Mouse (Mus musculus) kidney, embryonic 14.5 days (tissue): ENCODE data around the gene Ppp1r12a. TPM values are rescaled to one million over a fixed set of nuclear protein-coding genes. Genes with fewer than 3 reads are reported as not detected.

Experiments used
- ATAC-seq: fragments of 200-750 bp; cut with Nextera tagmentation; 2 replicates; pipeline ENCODE4 v1.8.0; 2017; ENCODE audit warnings: moderate number of reproducible peaks, mild to moderate bottlenecking, moderate TSS enrichment, moderate library complexity; ENCODE audit not compliant: low FRiP score, low TSS enrichment
- H3K27ac ChIP-seq: fragments of 300-500 bp; sonication (generic); 2 replicates; pipeline ENCODE4 v1.5.1; 2014; ENCODE audit warnings: low read depth, mild to moderate bottlenecking, low read length, moderate library complexity, mixed read lengths
- H3K27me3 ChIP-seq: fragments of 300-500 bp; sonication (generic); 2 replicates; pipeline ENCODE4 v1.6.1; 2014; ENCODE audit warnings: mild to moderate bottlenecking, low read length; ENCODE audit not compliant: control insufficient read depth, insufficient read depth
- H3K36me3 ChIP-seq: fragments of 300-500 bp; sonication (generic); 2 replicates; pipeline ENCODE4 v1.6.1; 2014; ENCODE audit warnings: low read length, mixed read lengths; ENCODE audit not compliant: control insufficient read depth, insufficient read depth
- H3K4me1 ChIP-seq: fragments of 300-500 bp; sonication (generic); 2 replicates; pipeline ENCODE4 v1.6.1; 2014; ENCODE audit warnings: low read length, mixed read lengths; ENCODE audit not compliant: control insufficient read depth, insufficient read depth
- H3K4me2 ChIP-seq: fragments of 300-500 bp; sonication (generic); replicated peaks from 2 replicates; pipeline ENCODE4 v1.6.1; 2014; ENCODE audit warnings: low read depth, mild to moderate bottlenecking, low read length
- H3K4me3 ChIP-seq: fragments of 300-500 bp; sonication (generic); 2 replicates; pipeline ENCODE4 v1.5.1; 2014; ENCODE audit warnings: mild to moderate bottlenecking, low read length
- H3K9ac ChIP-seq: fragments of 300-500 bp; sonication (generic); 2 replicates; pipeline ENCODE4 v1.6.1; 2014; ENCODE audit warnings: low read depth, mild to moderate bottlenecking, low read length, moderate library complexity
- H3K9me3 ChIP-seq: fragments of 300-500 bp; sonication (generic); 2 replicates; pipeline ENCODE4 v1.6.1; 2016; ENCODE audit warnings: low read length; ENCODE audit not compliant: control insufficient read depth
- WGBS: fragments of 180-500 bp; shearing (Covaris S2); extraction: QIAGEN DNeasy Blood & Tissue Kit; methylation state at CpG from one replicate; pipeline ENCODE4 v1.1.7; 2014; 5-methylcytosine and 5-hydroxymethylcytosine counted together
- polyA plus RNA-seq: library from polyadenylated mRNA; unstranded; fragments of >200 nt; fragmentation: Nextera tagmentation; extraction: Ambion mirVana; gene quantifications from 2 replicates; pipeline ENCODE4 v1.2.1, GENCODE M21; 2014

The Ppp1r12a gene
- polyA plus RNA-seq, 1 experiment from 2014 or later = 98.5 TPM

DNA sequence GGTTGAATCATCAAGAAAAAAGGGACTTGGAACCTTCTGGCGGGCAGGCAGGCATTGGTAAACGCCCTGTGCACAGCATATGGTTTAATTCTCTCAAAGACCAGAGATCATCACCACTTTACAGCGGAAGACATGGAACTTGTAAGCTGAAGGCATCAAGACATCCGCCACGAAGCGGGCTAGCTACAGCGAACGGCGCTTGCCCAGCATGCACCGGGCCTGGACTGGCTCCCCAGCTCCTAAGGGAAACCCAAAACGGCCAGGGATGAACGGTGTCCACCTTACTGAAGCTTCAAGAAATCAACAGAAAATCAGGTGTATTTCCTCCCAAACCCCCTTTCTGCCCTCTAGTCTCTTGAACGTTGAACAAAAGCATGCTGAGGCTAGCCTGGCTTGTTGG, 136.3 kb downstream of the Ppp1r12a start:
- no peaks in the 10 kb centered on the region for H3K9me3 ChIP-seq
- no peaks in the 10 kb centered on the region for H3K4me1 ChIP-seq
- no peak overlapping the region for H3K4me2 ChIP-seq
- no peak for ATAC-seq
- H3K4me3 ChIP-seq = no peak overlapping the region
- H3K36me3 ChIP-seq = no peaks in the 10 kb centered on the region
- WGBS = 93% methylated on average over 13 of the region's 13 CpGs
- H3K27me3 ChIP-seq = no peaks in the 10 kb centered on the region
- no peak overlapping the region for H3K9ac ChIP-seq
- no peak overlapping the region for H3K27ac ChIP-seq

DNA sequence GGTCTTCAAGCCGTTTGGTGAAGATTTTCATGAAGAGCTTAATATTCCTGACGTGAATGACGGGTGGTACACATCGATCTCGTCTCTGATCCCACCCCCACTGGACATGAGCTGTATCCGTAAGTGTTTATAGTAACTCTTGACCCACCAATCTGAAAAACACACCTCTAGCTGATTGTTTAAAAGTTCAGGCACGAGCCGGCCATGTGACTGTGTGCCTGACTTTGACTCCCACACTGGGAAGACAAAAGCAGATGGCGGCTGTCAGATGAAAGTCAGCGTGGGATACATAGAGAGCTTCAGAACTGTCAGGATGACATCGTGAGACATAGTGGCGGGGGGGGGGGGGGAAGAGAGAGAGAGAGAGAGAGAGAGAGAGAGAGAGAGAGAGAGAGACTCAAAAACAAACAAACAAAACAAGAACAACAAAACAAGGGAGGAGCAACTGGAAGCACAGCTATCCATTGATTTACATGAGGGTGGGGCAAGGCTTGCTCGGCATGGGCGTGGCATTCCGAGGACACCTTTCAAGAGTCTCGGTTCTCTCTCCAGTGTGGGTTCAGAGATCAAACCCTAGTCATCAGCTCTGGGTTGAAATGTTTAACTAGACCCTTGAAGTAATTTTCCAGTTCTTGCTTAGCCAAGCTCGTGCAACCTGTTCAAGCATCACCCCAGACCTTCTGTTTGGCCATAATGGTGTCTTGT, 137.0 kb downstream of the Ppp1r12a start:
- Histone ChIP-seq H3K27ac (no peak overlapping the region), H3K4me1 (no peaks in the 10 kb centered on the region), H3K9me3 (no peaks in the 10 kb centered on the region), H3K4me2 (no peak overlapping the region), H3K36me3 (no peaks in the 10 kb centered on the region), H3K4me3 (no peak overlapping the region), H3K9ac (no peak overlapping the region), H3K27me3 (no peaks in the 10 kb centered on the region)
- ATAC-seq = no peak
- 83% methylated on average over 16 of the region's 17 CpGs for WGBS

DNA sequence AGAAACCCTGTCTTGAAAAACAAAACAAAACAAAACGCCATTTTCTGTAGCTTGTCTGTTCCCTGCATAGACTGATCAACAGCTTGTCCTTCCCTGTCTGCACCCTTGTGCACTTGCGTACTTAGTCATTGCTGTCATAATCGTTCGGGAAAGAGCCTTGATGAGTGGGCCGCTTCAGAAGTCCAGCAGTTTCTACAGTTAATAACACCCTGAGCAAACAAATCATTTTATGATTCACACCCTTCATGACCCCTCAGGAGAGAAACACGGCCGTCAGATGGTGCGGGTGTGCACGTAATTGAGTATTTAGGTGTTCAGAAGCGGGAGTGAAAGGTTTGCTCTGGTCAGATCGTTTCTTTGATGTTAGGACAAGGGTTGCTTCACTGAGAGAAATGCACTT, 137.8 kb downstream of the Ppp1r12a start:
- Histone ChIP-seq H3K27me3 (no peaks in the 10 kb centered on the region), H3K27ac (no peak overlapping the region), H3K4me1 (no peaks in the 10 kb centered on the region), H3K4me2 (no peak overlapping the region), H3K36me3 (no peaks in the 10 kb centered on the region), H3K9me3 (no peaks in the 10 kb centered on the region), H3K4me3 (no peak overlapping the region), H3K9ac (no peak overlapping the region)
- no peak for ATAC-seq
- WGBS = 36% methylated on average over 11 of the region's 11 CpGs

DNA sequence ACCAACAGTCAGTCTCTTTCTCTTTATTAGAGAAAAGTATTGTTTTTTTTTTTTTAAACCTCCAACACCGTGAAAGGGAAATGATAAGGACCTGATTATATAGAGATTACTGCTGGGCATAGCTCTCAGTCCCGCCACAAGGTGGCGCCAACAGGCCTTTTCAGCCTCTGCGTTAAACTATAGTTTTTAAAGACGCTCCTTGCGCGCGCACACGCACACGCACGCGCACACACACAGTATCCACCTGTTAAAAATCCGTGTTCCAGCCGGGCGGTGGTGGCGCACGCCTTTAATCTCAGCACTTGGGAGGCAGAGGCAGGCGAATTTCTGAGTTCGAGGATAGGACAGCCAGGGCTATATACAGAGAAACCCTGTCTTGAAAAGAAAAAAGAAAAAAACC, 138.8 kb downstream of the Ppp1r12a start:
- WGBS = 16% methylated on average over 19 of the region's 19 CpGs
- ATAC-seq = peak; percentile 76
- Histone ChIP-seq H3K9ac (no peak overlapping the region), H3K4me1 (no peaks in the 10 kb centered on the region), H3K4me3 (no peak overlapping the region; the same call in 1 of the 2 replicates), H3K4me2 (no peak overlapping the region; the same call in 1 of the 2 replicates), H3K27ac (no peak overlapping the region), H3K27me3 (no peaks in the 10 kb centered on the region), H3K36me3 (no peaks in the 10 kb centered on the region), H3K9me3 (no peaks in the 10 kb centered on the region)

DNA sequence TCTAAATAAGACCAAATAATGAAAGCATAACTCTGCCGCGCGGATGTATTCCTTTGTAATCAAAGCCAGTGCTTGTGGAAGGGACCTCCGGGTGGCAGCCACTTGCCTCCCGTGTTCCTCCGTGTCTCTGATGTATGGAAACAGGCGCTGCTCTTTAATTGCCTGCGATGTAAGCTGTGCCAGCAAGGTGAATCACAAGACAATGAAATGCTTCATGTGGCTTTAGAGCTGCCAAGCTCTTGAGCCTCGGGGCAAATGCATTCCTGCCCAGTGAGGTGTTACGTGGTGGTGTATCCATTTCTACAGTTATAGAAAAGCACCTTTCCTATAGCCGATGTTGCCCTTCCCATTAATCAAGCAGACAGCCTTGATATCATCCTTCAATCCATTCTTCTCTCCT, 145.8 kb downstream of the Ppp1r12a start:
- Histone ChIP-seq H3K4me3 (no peak overlapping the region), H3K4me1 (no peaks in the 10 kb centered on the region), H3K27ac (no peak overlapping the region), H3K27me3 (no peaks in the 10 kb centered on the region), H3K4me2 (no peak overlapping the region; the same call in 1 of the 2 replicates), H3K9me3 (no peaks in the 10 kb centered on the region), H3K36me3 (no peaks in the 10 kb centered on the region), H3K9ac (no peak overlapping the region)
- 56% methylated on average over 11 of the region's 11 CpGs for WGBS
- ATAC-seq = peak; percentile 76; the same call in 1 of the 2 replicates

DNA sequence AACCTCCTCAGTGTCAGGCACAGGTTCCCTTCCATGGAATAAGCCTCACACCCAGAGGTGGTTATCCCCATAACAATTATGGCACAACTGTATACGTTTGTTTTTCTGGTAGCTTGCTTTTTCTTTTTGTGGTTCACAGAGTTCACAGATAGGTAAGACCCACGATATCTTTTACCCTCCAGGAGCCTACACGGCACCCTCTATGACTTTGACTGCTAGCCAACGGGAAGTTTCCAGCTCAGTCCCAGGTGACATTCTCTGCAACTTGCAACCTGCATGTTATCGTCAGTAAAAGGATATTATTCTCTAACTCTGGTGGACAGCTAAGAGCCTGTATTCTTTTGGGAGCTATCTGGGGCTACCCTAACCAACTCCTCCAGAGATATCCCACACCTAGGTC, 148.2 kb downstream of the Ppp1r12a start:
- no peak for ATAC-seq
- Histone ChIP-seq H3K27ac (no peak overlapping the region), H3K4me2 (no peak overlapping the region), H3K9ac (no peak overlapping the region), H3K9me3 (no peaks in the 10 kb centered on the region), H3K4me3 (no peak overlapping the region), H3K27me3 (no peaks in the 10 kb centered on the region), H3K4me1 (no peaks in the 10 kb centered on the region), H3K36me3 (no peaks in the 10 kb centered on the region)
- WGBS = 87% methylated on average over 5 of the region's 5 CpGs

DNA sequence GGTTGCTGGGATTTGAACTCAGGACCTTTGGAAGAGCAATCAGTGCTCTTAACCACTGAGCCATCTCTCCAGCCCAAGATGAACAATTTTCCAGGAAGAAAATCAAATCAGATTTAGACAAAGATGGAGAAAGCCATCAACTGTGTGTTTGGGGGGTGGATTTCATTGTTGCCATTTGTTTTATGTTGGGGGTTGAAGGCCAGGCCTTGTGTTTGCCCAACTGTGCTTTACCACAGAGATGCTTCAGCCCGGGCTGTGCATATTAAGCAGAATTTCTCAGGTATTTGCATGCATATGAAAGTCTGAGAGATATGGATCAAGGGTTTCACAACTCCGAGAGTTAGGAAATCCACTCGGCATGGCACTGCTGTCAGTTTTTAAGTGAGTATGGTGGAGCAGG, 149.4 kb downstream of the Ppp1r12a start:
- no peaks in the 10 kb centered on the region for H3K9me3 ChIP-seq
- WGBS = 89% methylated on average over 3 of the region's 3 CpGs
- no peaks in the 10 kb centered on the region for H3K27me3 ChIP-seq
- no peaks in the 10 kb centered on the region for H3K4me1 ChIP-seq
- no peaks in the 10 kb centered on the region for H3K36me3 ChIP-seq
- no peak overlapping the region for H3K27ac ChIP-seq
- H3K9ac ChIP-seq = no peak overlapping the region
- no peak overlapping the region for H3K4me2 ChIP-seq
- ATAC-seq = no peak
- no peak overlapping the region for H3K4me3 ChIP-seq

DNA sequence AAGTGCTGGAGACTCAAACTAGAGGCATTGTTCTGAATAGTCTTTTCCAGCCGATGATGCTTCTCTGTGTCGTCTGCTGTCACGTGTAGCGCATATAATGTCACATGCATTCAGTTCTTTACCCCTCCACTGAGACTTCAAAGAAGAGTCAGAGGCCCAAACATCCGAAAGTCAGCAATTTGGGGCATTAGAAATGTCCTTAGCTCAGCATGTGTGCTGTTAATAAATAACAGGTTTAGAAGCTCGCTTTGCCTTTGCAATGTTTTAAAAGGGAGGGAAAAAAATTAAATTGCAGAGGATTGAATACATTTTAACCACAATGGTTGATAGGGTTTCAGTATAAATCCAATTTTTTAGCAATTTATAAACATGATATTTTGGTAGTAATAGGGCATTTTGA, 151.9 kb downstream of the Ppp1r12a start:
- Histone ChIP-seq H3K9me3 (no peaks in the 10 kb centered on the region), H3K4me3 (no peak overlapping the region), H3K9ac (no peak overlapping the region), H3K27me3 (no peaks in the 10 kb centered on the region), H3K4me1 (no peaks in the 10 kb centered on the region), H3K27ac (no peak overlapping the region), H3K36me3 (no peaks in the 10 kb centered on the region), H3K4me2 (no peak overlapping the region)
- ATAC-seq = no peak
- WGBS = 68% methylated on average over 6 of the region's 6 CpGs

DNA sequence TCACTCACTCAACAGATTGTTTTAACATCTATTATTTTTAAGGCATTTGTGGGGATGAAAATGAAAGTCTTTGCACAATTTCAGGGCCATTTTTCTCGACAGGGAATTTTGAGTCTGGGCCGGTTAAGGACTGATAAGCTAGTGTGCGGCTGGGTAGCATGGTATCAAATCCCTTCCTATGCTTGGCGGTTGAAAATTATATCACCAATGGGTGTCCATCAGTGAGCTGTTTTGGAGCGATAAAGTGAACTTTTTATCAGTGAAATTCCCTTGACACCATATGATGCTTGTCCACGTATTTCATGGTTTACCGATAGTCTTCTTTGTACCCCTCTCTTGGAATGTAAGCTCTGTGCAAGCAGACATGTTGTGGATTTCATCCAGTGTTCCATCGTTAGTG, 152.4 kb downstream of the Ppp1r12a start:
- Histone ChIP-seq H3K4me3 (no peak overlapping the region), H3K36me3 (no peaks in the 10 kb centered on the region), H3K9ac (no peak overlapping the region), H3K4me1 (no peaks in the 10 kb centered on the region), H3K4me2 (no peak overlapping the region), H3K9me3 (no peaks in the 10 kb centered on the region), H3K27ac (no peak overlapping the region), H3K27me3 (no peaks in the 10 kb centered on the region)
- no peak for ATAC-seq
- 91% methylated on average over 8 of the region's 8 CpGs for WGBS
